Mouse (Mus musculus) retina, adult 2 months (tissue): ENCODE data around the gene Spns3.

Source experiments
- DNase-seq: peaks from one replicate; pipeline ENCODE4 v3.0.0-alpha.2; 2012; ENCODE audit warnings: low read depth, low spot score

Gene Spns3

DNA sequence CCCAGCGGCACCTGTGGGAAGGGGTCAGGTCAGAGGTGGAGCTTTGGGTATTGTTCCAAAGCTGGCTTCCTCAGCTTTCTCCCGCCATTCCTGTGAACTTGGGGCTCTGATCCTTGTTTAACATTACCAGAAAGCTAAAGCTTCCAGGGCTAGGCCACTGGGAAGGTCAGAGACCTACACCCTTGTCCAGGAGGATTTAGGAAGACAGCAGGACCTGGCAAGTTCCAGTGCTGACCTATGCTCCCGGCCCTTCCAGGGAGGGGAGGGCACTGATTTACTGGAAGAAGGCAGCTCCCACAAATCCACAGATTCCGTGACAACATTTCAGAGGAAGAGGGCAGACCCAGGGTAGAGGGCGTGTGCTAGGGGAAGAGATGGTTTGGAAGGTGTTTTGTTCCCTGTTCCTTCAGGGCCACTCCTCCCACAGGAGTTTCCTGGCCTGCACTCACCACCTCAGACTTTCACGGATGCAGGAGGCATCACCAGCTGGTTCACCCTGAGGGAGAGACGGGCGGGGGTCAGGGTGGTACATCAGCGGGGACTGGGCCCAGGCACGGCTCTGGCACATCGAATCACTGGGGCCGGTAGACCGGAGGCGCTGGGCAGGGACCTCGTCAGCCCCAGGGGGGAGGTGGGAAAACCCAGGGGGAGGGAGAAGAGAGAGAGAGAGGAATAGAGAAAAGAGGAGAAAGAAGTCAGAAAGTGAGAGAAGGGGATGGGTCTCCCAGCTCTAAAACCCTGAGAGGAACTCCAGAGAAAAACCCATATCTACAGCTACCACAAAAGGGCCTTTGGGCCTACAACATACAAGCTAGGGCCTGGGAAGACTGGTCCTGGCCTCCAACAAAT, 97.0 kb downstream of the Spns3 start:
- no peak for DNase-seq

DNA sequence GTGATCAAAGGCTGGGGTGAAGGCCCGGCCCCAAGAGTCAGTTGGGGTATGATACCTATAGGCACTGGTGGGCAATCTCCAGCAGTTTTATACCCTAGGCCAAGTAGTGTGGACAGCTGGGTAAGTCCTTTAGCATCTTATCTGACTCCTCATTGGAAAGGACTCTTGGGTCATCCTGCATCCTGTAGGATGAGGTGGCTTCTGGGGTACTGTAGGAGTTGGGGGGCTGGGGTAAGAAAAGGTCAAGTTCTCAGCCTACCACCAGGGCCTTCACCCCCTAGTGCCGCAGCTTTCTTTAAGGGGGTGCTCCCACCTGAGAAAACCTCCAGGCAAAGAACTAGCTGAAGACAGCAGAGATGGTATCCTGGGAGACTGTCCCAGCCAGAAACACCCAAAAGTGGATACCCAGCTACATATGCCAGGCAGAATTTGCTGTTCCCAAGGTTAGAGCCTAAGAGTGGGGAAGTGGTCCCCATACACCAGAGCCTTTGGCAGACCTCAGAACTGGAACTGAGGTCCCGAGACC, 98.1 kb downstream of the Spns3 start:
- DNase-seq: no peak

DNA sequence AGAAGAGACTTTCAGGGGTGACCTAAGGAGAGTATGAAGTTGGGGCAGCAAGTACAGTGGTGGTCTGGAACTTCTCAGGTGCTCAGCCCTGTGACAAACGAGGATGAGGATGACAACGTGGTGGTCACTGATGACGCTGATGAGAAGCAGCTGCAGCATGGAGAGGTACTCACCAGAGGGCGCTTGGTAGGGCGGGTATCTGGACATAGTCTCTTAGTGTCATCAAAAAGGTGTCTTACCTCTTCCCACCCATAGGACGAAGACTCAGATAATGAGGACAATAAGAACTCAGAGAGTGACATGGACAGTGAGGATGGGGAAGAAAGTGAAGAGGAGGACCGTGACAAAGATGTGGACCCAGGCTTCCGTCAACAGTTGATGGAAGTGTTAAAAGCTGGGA, 102.8 kb downstream of the Spns3 start:
- DNase-seq: no peak

DNA sequence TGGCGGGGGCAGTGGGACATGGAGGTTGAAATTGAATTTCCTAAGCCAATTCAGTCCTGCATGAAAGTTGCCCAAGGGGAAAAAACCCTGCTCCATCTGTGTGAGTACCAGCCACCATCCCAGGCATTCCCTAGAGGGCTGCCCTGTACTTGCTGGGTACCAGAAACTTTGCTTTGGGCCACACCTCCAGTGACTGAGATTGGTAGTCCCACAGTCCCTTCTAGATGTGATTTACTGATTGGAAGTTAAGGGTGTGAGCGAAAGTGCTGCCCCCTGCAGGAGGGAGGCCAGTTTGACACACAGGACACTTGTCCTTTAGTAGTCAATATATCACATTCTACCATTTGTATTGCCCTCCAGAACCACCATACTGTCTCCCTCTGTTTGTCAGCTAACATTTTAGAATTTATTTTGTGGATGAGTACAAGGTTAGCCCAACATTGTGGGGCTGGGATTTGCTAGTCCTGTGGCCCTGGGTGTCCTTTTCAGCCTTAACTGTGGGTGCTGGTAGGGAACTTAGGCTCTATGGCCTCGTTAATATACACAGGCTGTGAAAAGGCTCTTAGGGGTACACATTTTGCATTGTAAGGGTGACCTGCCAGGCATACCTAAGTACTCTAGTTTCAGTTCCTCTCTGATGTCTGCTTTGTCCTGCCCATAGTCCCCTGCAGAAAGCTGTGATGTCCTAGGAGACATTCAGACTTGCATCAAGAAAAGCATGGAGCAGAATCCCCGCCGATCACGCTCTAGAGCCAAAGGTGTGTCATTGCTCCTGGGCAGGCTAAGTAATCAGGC, 103.8 kb downstream of the Spns3 start:
- DNase-seq: no peak
